Mouse (Mus musculus): ENCODE measurements around the gene Lrrc58. TPM values are rescaled to one million over a fixed set of nuclear protein-coding genes. Genes with fewer than 3 reads are reported as not detected.
A peak's percentile ranks its signal among the peaks of the same experiment; 100 is the strongest.

Gene Lrrc58
- polyA plus RNA-seq, 1 experiment from 2014 or later: 56.8 TPM

DNA sequence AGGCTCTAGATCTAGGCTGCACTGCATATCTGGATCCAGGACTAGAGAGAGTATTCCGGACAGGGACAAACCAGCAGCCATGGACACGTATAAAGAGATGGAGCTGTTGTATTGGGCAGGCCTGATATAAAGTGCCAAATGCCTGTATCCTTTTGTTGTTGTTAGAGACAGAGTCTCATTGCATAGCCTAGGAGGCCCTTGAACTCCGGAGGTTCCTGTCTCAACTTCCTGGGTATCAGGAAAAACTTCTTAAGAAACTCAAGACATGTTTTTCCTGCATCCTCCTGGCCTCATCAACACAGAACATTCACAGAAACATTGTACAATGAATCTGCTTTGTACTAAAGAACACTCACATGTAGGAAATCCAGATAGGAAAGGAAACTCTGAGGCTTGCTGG is 21.1 kb upstream of the Lrrc58 start:
- Histone ChIP-seq H3K4me2 (ENCODE audit: low read depth, low read length) (no peak overlapping the region), H3K36me3 (ENCODE audit: control insufficient read depth, insufficient read depth, low read length) (no peaks in the 10 kb centered on the region), H3K9ac (ENCODE audit: low read length) (no peak overlapping the region), H3K27me3 (ENCODE audit: control insufficient read depth, insufficient read depth, low read depth, low read length) (no peaks in the 10 kb centered on the region), H3K4me3 (ENCODE audit: low read length) (no peak overlapping the region), H3K27ac (ENCODE audit: low read length) (peak overlapping the region; percentile 28), H3K9me3 (ENCODE audit: control insufficient read depth, low read length) (no peaks in the 10 kb centered on the region), H3K4me1 (replicated peaks; ENCODE audit: control insufficient read depth, insufficient read depth, low read length) (peaks cover 14% of the 10 kb centered on the region)
- 74% methylated on average over 3 of the region's 3 CpGs for WGBS
- no peak for ATAC-seq (ENCODE audit: low read depth)

DNA sequence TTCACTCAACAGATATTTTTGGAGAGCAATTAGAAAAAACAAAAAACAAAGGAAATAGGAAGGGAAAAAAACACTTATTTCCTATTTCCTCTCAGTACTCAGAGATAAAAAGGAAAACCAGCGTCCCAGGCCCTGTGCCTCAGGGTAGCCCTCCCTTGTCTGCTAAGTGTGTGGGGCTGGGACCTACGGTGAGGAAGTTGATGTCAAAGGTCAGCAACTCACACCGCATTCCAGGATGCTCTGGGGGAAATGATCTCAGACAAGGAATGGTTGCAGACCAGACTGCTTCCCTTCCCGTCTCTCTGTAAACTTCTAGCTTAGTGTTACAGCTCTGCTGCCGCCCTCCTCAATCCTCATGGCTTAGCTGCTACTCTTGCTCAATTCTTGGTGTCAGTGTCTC is 16.8 kb upstream of the Lrrc58 start:
- Histone ChIP-seq H3K4me3 (ENCODE audit: low read length) (no peak overlapping the region), H3K9me3 (ENCODE audit: control insufficient read depth, low read length) (no peaks in the 10 kb centered on the region), H3K27me3 (ENCODE audit: control insufficient read depth, insufficient read depth, low read depth, low read length) (no peaks in the 10 kb centered on the region), H3K4me2 (ENCODE audit: low read depth, low read length) (no peak overlapping the region), H3K9ac (ENCODE audit: low read length) (no peak overlapping the region), H3K36me3 (ENCODE audit: control insufficient read depth, insufficient read depth, low read length) (no peaks in the 10 kb centered on the region), H3K4me1 (replicated peaks; ENCODE audit: control insufficient read depth, insufficient read depth, low read length) (peaks cover 8% of the 10 kb centered on the region), H3K27ac (ENCODE audit: low read length) (peak overlapping the region; percentile 69)
- peak; percentile 84 for ATAC-seq (ENCODE audit: low read depth)
- 32% methylated on average over 5 of the region's 5 CpGs for WGBS

DNA sequence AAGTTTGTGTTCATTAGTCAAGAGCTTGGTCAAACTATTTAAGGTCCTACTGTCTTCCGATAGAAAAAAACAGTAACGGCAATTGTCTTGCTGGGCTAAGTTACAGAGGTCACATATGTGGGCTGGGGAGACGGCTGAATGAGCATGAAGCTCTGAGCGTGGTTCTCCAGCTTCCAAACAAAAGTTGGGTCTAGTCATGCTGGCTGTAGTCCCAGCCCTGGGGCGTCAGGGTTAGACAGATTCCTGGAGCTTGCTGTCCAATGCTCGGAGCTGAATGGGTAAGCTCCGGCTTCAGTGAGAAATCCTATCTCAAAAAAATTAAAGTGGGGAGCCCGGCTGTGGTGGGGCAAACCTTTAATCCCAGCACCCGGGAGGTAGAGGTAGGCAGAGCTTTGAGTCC is 14.9 kb upstream of the Lrrc58 start:
- H3K9ac ChIP-seq (ENCODE audit: low read length): no peak overlapping the region
- no peak overlapping the region for H3K27ac ChIP-seq (ENCODE audit: low read length)
- H3K9me3 ChIP-seq (ENCODE audit: control insufficient read depth, low read length): no peaks in the 10 kb centered on the region
- H3K4me2 ChIP-seq (ENCODE audit: low read depth, low read length): no peak overlapping the region
- H3K4me3 ChIP-seq (ENCODE audit: low read length): no peak overlapping the region
- H3K36me3 ChIP-seq (ENCODE audit: control insufficient read depth, insufficient read depth, low read length): no peaks in the 10 kb centered on the region
- H3K27me3 ChIP-seq (ENCODE audit: control insufficient read depth, insufficient read depth, low read depth, low read length): no peaks in the 10 kb centered on the region
- ATAC-seq (ENCODE audit: low read depth): peak; percentile 35; the same call in 1 of the 2 replicates
- peaks cover 8% of the 10 kb centered on the region for H3K4me1 ChIP-seq (replicated peaks; ENCODE audit: control insufficient read depth, insufficient read depth, low read length)
- WGBS: 53% methylated on average over 9 of the region's 9 CpGs

DNA sequence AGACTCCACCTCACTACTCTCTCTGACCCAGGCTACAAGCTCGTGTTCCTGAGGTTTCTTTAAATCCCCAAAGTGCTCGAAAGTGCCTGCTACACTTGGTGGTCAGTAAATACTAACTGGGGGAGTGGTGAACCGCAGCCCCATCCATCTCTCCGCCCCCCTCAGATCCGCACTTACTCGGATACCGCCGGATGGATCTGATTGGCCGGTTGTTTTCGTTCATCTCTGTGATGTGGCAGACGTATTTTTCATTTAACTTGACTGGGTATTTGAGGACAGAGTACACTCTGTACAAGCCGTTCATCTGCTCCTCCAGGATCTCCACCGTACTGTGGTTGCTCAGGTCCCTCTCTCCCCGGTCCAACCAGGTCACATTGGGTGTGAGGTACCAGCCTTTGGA is 14.1 kb upstream of the Lrrc58 start:
- ATAC-seq (ENCODE audit: low read depth): no peak
- peaks cover 8% of the 10 kb centered on the region for H3K4me1 ChIP-seq (replicated peaks; ENCODE audit: control insufficient read depth, insufficient read depth, low read length)
- no peaks in the 10 kb centered on the region for H3K36me3 ChIP-seq (ENCODE audit: control insufficient read depth, insufficient read depth, low read length)
- no peak overlapping the region for H3K4me3 ChIP-seq (ENCODE audit: low read length)
- 0 out of 2 replicates have a peak overlapping the region, but pooled peaks have one; percentile 6 for H3K4me2 ChIP-seq (ENCODE audit: low read depth, low read length)
- 59% methylated on average over 14 of the region's 14 CpGs for WGBS
- no peaks in the 10 kb centered on the region for H3K9me3 ChIP-seq (ENCODE audit: control insufficient read depth, low read length)
- no peak overlapping the region for H3K27ac ChIP-seq (ENCODE audit: low read length)
- no peak overlapping the region for H3K9ac ChIP-seq (ENCODE audit: low read length)
- no peaks in the 10 kb centered on the region for H3K27me3 ChIP-seq (ENCODE audit: control insufficient read depth, insufficient read depth, low read depth, low read length)

DNA sequence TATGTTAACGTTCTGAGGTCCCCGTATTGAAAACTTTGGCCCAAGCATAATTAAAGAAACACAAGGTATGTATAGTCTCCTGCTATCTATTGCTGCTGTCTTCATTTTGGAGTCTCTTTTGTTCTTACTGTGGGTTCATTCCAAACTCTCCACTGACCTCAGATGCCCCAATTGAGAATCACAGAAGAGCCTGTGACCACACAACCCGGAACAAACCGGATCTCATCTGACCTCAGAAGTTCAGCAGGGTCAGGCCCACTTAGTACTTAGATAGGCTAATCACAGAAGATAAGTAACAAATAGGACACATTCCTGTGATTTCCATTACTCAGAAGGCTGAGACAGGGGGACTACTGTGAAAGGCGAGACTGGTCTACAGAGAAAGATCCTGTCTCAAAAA is 13.6 kb upstream of the Lrrc58 start:
- H3K27me3 ChIP-seq (ENCODE audit: control insufficient read depth, insufficient read depth, low read depth, low read length): no peaks in the 10 kb centered on the region
- WGBS: 41% methylated on average over 5 of the region's 5 CpGs
- H3K9me3 ChIP-seq (ENCODE audit: control insufficient read depth, low read length): no peaks in the 10 kb centered on the region
- no peak overlapping the region for H3K9ac ChIP-seq (ENCODE audit: low read length)
- peaks cover 8% of the 10 kb centered on the region for H3K4me1 ChIP-seq (replicated peaks; ENCODE audit: control insufficient read depth, insufficient read depth, low read length)
- no peak for ATAC-seq (ENCODE audit: low read depth)
- H3K4me2 ChIP-seq (ENCODE audit: low read depth, low read length): no peak overlapping the region
- H3K27ac ChIP-seq (ENCODE audit: low read length): no peak overlapping the region
- no peak overlapping the region for H3K4me3 ChIP-seq (ENCODE audit: low read length)
- H3K36me3 ChIP-seq (ENCODE audit: control insufficient read depth, insufficient read depth, low read length): no peaks in the 10 kb centered on the region

DNA sequence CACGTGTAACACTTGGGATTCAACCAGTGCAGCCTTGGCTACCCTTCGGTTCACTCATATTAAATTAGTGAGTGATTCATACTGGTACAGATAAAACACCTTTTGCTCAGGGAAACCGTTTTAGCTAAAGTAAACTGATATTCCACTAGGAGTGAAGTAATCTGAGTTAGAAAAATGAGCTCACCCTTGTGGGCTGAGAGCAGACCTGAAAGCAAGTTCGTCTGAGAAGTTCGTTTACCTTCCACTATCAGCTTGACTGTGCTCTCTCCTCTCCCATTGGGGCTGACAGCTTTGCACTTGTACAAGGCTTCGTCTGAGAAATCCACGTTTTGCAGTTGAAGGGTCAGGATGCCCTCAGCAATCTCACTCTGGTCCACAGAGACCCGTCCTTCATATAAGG is 12.6 kb upstream of the Lrrc58 start:
- no peak for ATAC-seq (ENCODE audit: low read depth)
- no peak overlapping the region for H3K4me3 ChIP-seq (ENCODE audit: low read length)
- no peaks in the 10 kb centered on the region for H3K9me3 ChIP-seq (ENCODE audit: control insufficient read depth, low read length)

DNA sequence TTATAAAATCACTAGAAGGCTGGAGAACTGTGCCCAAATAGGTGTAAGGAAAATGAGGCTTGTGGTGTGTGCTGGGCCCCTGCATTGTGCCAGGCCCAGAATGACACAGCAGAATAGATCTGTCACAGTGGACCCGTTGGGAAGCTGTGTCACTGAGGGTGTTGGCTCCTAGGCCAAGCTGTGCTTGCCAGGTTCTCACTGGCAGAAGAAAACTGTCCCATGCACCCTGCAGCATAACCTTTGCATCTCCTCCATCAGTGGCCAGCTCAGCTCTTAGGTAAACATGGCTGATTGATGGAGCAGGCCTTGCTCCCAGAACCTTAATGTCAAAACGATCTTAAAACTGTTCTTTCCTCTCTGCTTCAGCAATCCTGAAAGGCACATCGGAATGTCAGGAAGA is 11.9 kb upstream of the Lrrc58 start:
- Histone ChIP-seq H3K4me1 (replicated peaks; ENCODE audit: control insufficient read depth, insufficient read depth, low read length) (peaks cover 5% of the 10 kb centered on the region), H3K9me3 (ENCODE audit: control insufficient read depth, low read length) (no peaks in the 10 kb centered on the region), H3K27ac (ENCODE audit: low read length) (no peak overlapping the region), H3K9ac (ENCODE audit: low read length) (no peak overlapping the region), H3K4me3 (ENCODE audit: low read length) (no peak overlapping the region), H3K36me3 (ENCODE audit: control insufficient read depth, insufficient read depth, low read length) (no peaks in the 10 kb centered on the region), H3K4me2 (ENCODE audit: low read depth, low read length) (no peak overlapping the region), H3K27me3 (ENCODE audit: control insufficient read depth, insufficient read depth, low read depth, low read length) (no peaks in the 10 kb centered on the region)
- ATAC-seq (ENCODE audit: low read depth): no peak
- 18% methylated on average over 3 of the region's 3 CpGs for WGBS

More for the DNA sequence above, 12.6 kb upstream of the Lrrc58 start:
- Histone ChIP-seq H3K4me1 (replicated peaks; ENCODE audit: control insufficient read depth, insufficient read depth, low read length) (peaks cover 5% of the 10 kb centered on the region), H3K27ac (ENCODE audit: low read length) (no peak overlapping the region), H3K27me3 (ENCODE audit: control insufficient read depth, insufficient read depth, low read depth, low read length) (no peaks in the 10 kb centered on the region), H3K4me2 (ENCODE audit: low read depth, low read length) (no peak overlapping the region), H3K36me3 (ENCODE audit: control insufficient read depth, insufficient read depth, low read length) (no peaks in the 10 kb centered on the region), H3K9ac (ENCODE audit: low read length) (no peak overlapping the region)
- 36% methylated on average over 8 of the region's 8 CpGs for WGBS

DNA sequence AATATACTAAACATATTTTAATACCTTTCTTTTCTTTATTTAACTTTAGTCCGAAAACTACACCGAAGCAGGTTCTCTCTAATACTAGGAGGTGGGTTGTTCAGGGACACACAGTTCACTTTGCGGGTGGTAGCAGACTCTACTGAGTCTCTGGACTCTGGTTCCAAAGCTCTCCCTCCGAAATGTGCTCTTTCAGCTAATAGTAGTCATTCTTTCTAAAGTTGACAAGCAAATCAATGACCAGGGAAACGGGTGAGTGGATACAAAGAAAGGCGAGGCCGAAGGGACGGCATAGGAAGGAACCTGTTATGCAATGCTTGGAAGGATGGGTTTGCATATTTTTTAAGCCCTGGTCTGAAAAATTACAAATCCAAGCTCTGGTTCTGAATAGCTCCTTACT is 10.7 kb upstream of the Lrrc58 start:
- Histone ChIP-seq H3K36me3 (ENCODE audit: control insufficient read depth, insufficient read depth, low read length) (no peaks in the 10 kb centered on the region), H3K4me3 (ENCODE audit: low read length) (no peak overlapping the region), H3K4me1 (replicated peaks; ENCODE audit: control insufficient read depth, insufficient read depth, low read length) (no peaks in the 10 kb centered on the region; the same call in 1 of the 2 replicates), H3K9ac (ENCODE audit: low read length) (no peak overlapping the region), H3K27ac (ENCODE audit: low read length) (no peak overlapping the region), H3K27me3 (ENCODE audit: control insufficient read depth, insufficient read depth, low read depth, low read length) (no peaks in the 10 kb centered on the region), H3K9me3 (ENCODE audit: control insufficient read depth, low read length) (no peaks in the 10 kb centered on the region), H3K4me2 (ENCODE audit: low read depth, low read length) (no peak overlapping the region)
- ATAC-seq (ENCODE audit: low read depth): no peak
- WGBS: 80% methylated on average over 8 of the region's 8 CpGs

DNA sequence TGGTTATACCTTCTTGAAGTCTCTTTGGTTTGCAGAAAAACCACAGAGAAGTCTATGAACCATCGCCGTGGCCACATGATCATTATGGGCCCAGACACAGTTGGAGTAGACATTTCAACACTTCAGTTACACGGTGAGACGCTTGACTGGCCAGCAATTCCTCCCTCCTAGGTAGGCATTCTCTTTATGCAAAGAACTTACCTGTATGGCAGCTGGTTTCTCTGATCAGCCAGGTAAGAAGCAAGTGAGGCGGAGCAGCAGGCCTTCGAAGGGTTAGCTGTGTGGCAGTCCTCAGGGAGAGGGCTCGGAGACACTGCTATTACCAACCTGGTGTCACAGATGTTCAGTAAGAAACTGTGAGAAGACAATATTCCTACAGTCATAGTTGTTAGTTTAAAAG is 8.0 kb upstream of the Lrrc58 start:
- no peaks in the 10 kb centered on the region for H3K4me1 ChIP-seq (replicated peaks; ENCODE audit: control insufficient read depth, insufficient read depth, low read length)
- H3K36me3 ChIP-seq (ENCODE audit: control insufficient read depth, insufficient read depth, low read length): no peaks in the 10 kb centered on the region
- WGBS: 73% methylated on average over 7 of the region's 7 CpGs
- H3K27me3 ChIP-seq (ENCODE audit: control insufficient read depth, insufficient read depth, low read depth, low read length): no peaks in the 10 kb centered on the region
- H3K4me3 ChIP-seq (ENCODE audit: low read length): no peak overlapping the region
- H3K27ac ChIP-seq (ENCODE audit: low read length): no peak overlapping the region
- no peaks in the 10 kb centered on the region for H3K9me3 ChIP-seq (ENCODE audit: control insufficient read depth, low read length)
- no peak for ATAC-seq (ENCODE audit: low read depth)
- H3K9ac ChIP-seq (ENCODE audit: low read length): no peak overlapping the region
- H3K4me2 ChIP-seq (ENCODE audit: low read depth, low read length): no peak overlapping the region

DNA sequence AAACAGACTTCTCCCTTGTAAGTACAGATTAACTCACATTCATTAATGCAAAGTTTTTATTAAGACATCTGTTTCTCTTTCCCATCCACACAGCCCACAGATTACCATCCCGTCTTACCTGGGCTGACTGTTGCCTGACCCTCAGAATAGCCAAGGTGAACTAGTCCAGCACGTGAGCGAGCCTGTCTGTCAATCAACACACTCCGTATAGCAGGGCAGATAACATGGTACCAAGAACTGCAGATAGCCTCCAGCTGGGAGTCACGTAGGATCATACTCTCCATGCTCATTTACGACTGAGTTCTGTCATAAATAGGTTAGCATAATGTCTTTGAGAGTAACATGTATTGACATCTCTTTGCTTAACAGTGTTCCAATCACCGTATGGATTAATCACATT is 7.2 kb upstream of the Lrrc58 start, which contains the start of gene Gm36028:
TSS of gene Gm36028 (minus strand) at position 118 of the 400 bp plus-strand sequence.
- Histone ChIP-seq H3K9me3 (ENCODE audit: control insufficient read depth, low read length) (no peaks in the 10 kb centered on the region), H3K9ac (ENCODE audit: low read length) (no peak within 1 kb of the TSS), H3K4me2 (ENCODE audit: low read depth, low read length) (no peak within 1 kb of the TSS), H3K4me1 (replicated peaks; ENCODE audit: control insufficient read depth, insufficient read depth, low read length) (no peaks in the 10 kb centered on the region), H3K27me3 (ENCODE audit: control insufficient read depth, insufficient read depth, low read depth, low read length) (no peaks in the 10 kb centered on the region), H3K27ac (ENCODE audit: low read length) (no peak within 1 kb of the TSS), H3K4me3 (ENCODE audit: low read length) (no peak within 1 kb of the TSS), H3K36me3 (ENCODE audit: control insufficient read depth, insufficient read depth, low read length) (no peaks in the 10 kb centered on the region)
- no peak for ATAC-seq (ENCODE audit: low read depth)
- 75% methylated on average over 7 of the region's 7 CpGs for WGBS

All from lung, embryonic 16.5 days (tissue).